Mouse (Mus musculus): ENCODE measurements around the gene Myh11. TPM values are rescaled to one million over a fixed set of nuclear protein-coding genes. Genes with fewer than 3 reads are reported as not detected.

Myh11 gene
- total and polyA plus RNA-seq, 3 experiments, result 16.9 to 34.4 (median 31.7) TPM

GRCm38 (mm10) chr16:14198798-14199197, 92.4 kb downstream of the Myh11 start:
- no peak for DNase-seq
- Histone ChIP-seq H3K9ac (ENCODE audit: low read depth, low read length) (no peak overlapping the region), H3K4me1 (ENCODE audit: control insufficient read depth, insufficient read depth, low read length) (peaks cover under 1% of the 10 kb centered on the region), H3K4me3 (no peak overlapping the region), H3K79me2 (replicated peaks; ENCODE audit: control insufficient read depth, insufficient read depth, low read length) (no peaks in the 10 kb centered on the region), H3K27me3 (ENCODE audit: control insufficient read depth, insufficient read depth, low read length) (no peaks in the 10 kb centered on the region), H3K36me3 (ENCODE audit: control insufficient read depth, insufficient read depth, low read length) (no peaks in the 10 kb centered on the region), H3K27ac (no peak overlapping the region)
- intact Hi-C loops (cut with DNase I), result loop anchor here (5.0 kb wide), 2 partner anchors 51 to 294 kb away; no protein-coding TSS in a partner anchor
- TF ChIP-seq CTCF (IDR thresholded peaks at IDR 0.05), result peak; percentile 27; the same call in 1 of the 2 replicates
- no peak for TF ChIP-seq EP300 (IDR thresholded peaks at IDR 0.05; ENCODE audit: insufficient read depth, low read depth, low read length)
- WGBS, result 76% methylated on average over 4 of the region's 4 CpGs

DNA sequence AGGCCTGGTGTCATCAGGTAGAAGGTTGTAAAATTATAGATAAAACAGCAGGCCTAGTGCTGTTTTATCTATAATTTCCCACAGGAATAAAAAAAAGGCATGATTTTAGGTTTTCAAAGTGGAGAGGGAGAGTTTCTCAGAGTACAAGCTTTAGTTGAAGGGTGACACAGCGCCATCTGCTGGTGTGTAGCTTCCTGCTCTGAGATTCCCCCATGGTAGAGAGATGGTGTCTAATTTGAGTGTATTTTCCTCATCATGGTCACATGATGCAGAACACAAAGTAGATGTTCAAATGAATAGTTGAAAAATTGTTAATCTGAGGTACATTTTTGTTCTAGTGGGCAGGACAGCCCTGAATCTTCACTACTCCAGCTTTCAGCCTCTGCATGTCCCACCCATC, 95.7 kb downstream of the Myh11 start:
- no peak overlapping the region for H3K4me3 ChIP-seq
- H3K27me3 ChIP-seq (ENCODE audit: control insufficient read depth, insufficient read depth, low read length), result no peaks in the 10 kb centered on the region
- H3K27ac ChIP-seq, result peak overlapping the region; percentile 75
- H3K9ac ChIP-seq (ENCODE audit: low read depth, low read length), result no peak overlapping the region
- intact Hi-C loops (cut with DNase I), result loop anchor here (2.0 to 5.0 kb wide), 4 partner anchors 17 to 297 kb away; no protein-coding TSS in a partner anchor
- TF ChIP-seq POLR2A (IDR thresholded peaks at IDR 0.05; ENCODE audit: insufficient read depth, low read depth, low read length) (no peak), CTCF (IDR thresholded peaks at IDR 0.05) (peak; percentile 94)
- H3K4me1 ChIP-seq (ENCODE audit: control insufficient read depth, insufficient read depth, low read length), result peaks cover 1% of the 10 kb centered on the region
- WGBS, result 29% methylated on average over 1 of the region's 1 CpGs
- no peaks in the 10 kb centered on the region for H3K79me2 ChIP-seq (replicated peaks; ENCODE audit: control insufficient read depth, insufficient read depth, low read length)
- DNase-seq, result peak; percentile 54 to 66
- H3K36me3 ChIP-seq (ENCODE audit: control insufficient read depth, insufficient read depth, low read length), result no peaks in the 10 kb centered on the region

DNA sequence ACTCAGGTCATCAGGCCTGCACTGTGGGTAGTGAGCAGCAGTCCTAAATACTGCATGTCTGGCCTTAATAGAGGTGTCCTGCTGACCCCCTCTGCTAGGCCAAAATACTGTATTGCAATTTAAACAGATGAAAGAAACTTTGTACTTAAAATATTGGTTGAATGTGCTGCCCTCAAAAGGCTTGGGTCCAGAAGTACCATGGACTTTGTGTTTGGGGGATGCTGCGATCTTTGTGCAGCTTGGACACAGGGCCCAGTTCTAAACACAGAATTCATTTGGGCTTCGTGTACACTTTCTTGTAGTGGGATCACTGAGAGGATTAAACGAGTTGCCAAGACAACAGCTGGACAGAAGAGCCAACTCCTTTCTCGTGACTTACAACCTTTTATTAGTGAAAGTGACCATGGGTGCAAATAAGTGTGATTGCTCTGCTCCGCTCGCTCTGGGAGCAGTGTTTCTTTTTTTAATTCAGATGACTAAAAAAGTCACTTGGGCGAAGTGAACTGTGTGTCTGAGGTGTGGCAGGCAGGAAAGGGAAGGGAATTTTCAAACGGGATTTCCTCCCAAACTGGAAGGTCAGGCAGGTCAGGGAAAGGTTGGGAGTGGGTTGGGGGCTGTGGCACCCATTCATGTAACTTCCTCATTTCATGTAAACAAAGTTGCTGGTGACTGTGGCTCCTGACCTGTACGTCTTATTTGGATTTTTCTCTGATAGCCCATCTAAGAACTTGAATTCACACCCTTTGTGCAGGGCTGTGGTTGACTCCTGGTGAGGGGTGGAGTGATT, 96.8 kb downstream of the Myh11 start:
- no peaks in the 10 kb centered on the region for H3K27me3 ChIP-seq (ENCODE audit: control insufficient read depth, insufficient read depth, low read length)
- no peaks in the 10 kb centered on the region for H3K36me3 ChIP-seq (ENCODE audit: control insufficient read depth, insufficient read depth, low read length)
- H3K4me3 ChIP-seq, result no peak overlapping the region
- peaks cover 1% of the 10 kb centered on the region for H3K4me1 ChIP-seq (ENCODE audit: control insufficient read depth, insufficient read depth, low read length)
- H3K27ac ChIP-seq, result peak overlapping the region; percentile 75
- intact Hi-C loops (cut with DNase I), result loop anchor here (2.0 kb wide), 2 partner anchors 16 to 36 kb away; no protein-coding TSS in a partner anchor
- H3K79me2 ChIP-seq (replicated peaks; ENCODE audit: control insufficient read depth, insufficient read depth, low read length), result no peaks in the 10 kb centered on the region
- H3K9ac ChIP-seq (ENCODE audit: low read depth, low read length), result no peak overlapping the region
- DNase-seq, result peak in 1 of 2 experiments; percentile 28
- WGBS, result 44% methylated on average over 9 of the region's 9 CpGs
- TF ChIP-seq CTCF (IDR thresholded peaks at IDR 0.05), result no peak
- TF ChIP-seq EP300 (IDR thresholded peaks at IDR 0.05; ENCODE audit: insufficient read depth, low read depth, low read length), result 0 out of 2 replicates have a peak, but pooled peaks have one; percentile 26

- WGBS, result 94% methylated on average over 5 of the region's 5 CpGs
- intact Hi-C loops (cut with DNase I), result no loop called here
- H3K79me2 ChIP-seq (replicated peaks; ENCODE audit: control insufficient read depth, insufficient read depth, low read length), result no peaks in the 10 kb centered on the region
- TF ChIP-seq POLR2A (IDR thresholded peaks at IDR 0.05; ENCODE audit: insufficient read depth, low read depth, low read length) (no peak), CTCF (IDR thresholded peaks at IDR 0.05) (no peak), EP300 (IDR thresholded peaks at IDR 0.05; ENCODE audit: insufficient read depth, low read depth, low read length) (no peak)
- H3K4me1 ChIP-seq (ENCODE audit: control insufficient read depth, insufficient read depth, low read length), result no peaks in the 10 kb centered on the region
- no peak overlapping the region for H3K9ac ChIP-seq (ENCODE audit: low read depth, low read length)
- no peak overlapping the region for H3K27ac ChIP-seq
- peaks cover 4% of the 10 kb centered on the region for H3K36me3 ChIP-seq (ENCODE audit: control insufficient read depth, insufficient read depth, low read length)
- no peak overlapping the region for H3K4me3 ChIP-seq
- H3K27me3 ChIP-seq (ENCODE audit: control insufficient read depth, insufficient read depth, low read length), result no peaks in the 10 kb centered on the region
- no peak for DNase-seq
These were observed 105.7 kb downstream of the Myh11 start for GRCm38 (mm10) chr16:14185516-14185915.

- no peak for TF ChIP-seq EP300 (IDR thresholded peaks at IDR 0.05; ENCODE audit: insufficient read depth, low read depth, low read length)
- TF ChIP-seq CTCF (IDR thresholded peaks at IDR 0.05), result no peak
- TF ChIP-seq POLR2A (IDR thresholded peaks at IDR 0.05; ENCODE audit: insufficient read depth, low read depth, low read length), result no peak
- Histone ChIP-seq H3K36me3 (ENCODE audit: control insufficient read depth, insufficient read depth, low read length) (peaks cover 5% of the 10 kb centered on the region), H3K9ac (ENCODE audit: low read depth, low read length) (no peak overlapping the region), H3K4me1 (ENCODE audit: control insufficient read depth, insufficient read depth, low read length) (peaks cover 2% of the 10 kb centered on the region; the same call in 1 of the 2 replicates), H3K79me2 (replicated peaks; ENCODE audit: control insufficient read depth, insufficient read depth, low read length) (0 out of 2 replicates have a peak, but pooled peaks cover 1% of the 10 kb centered on the region), H3K4me3 (no peak overlapping the region), H3K27me3 (ENCODE audit: control insufficient read depth, insufficient read depth, low read length) (no peaks in the 10 kb centered on the region), H3K27ac (no peak overlapping the region)
- intact Hi-C loops (cut with DNase I), result no loop called here
- no peak for DNase-seq
- WGBS, result 79% methylated on average over 1 of the region's 1 CpGs
These were observed 107.3 kb downstream of the Myh11 start for GRCm38 (mm10) chr16:14183856-14184255.

DNA sequence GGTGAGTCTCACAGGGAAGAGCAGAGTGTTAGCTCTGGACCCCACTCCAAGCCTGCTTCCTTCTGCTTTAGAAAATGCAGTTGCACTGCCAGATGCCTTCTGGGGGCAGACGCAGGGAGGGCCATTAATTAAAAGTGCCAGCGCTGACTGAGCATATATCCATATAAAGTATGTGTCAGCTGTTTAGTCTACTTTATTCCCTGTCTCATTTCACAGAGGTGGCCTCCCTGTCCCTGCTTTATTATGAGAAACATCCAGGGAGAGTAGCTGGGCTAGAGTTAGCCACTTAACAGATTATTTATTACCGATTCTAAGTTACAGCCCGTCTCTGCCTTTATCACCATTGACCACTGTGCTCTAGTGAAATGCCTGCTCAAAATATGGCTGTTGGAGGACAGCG, 108.8 kb downstream of the Myh11 start:
- DNase-seq, result no peak
- Histone ChIP-seq H3K4me3 (no peak overlapping the region), H3K27ac (no peak overlapping the region), H3K27me3 (ENCODE audit: control insufficient read depth, insufficient read depth, low read length) (no peaks in the 10 kb centered on the region), H3K79me2 (replicated peaks; ENCODE audit: control insufficient read depth, insufficient read depth, low read length) (0 out of 2 replicates have a peak, but pooled peaks cover 1% of the 10 kb centered on the region), H3K4me1 (ENCODE audit: control insufficient read depth, insufficient read depth, low read length) (peaks cover 9% of the 10 kb centered on the region), H3K36me3 (ENCODE audit: control insufficient read depth, insufficient read depth, low read length) (peaks cover 16% of the 10 kb centered on the region), H3K9ac (ENCODE audit: low read depth, low read length) (no peak overlapping the region)
- TF ChIP-seq EP300 (IDR thresholded peaks at IDR 0.05; ENCODE audit: insufficient read depth, low read depth, low read length), result no peak
- no peak for TF ChIP-seq POLR2A (IDR thresholded peaks at IDR 0.05; ENCODE audit: insufficient read depth, low read depth, low read length)
- TF ChIP-seq CTCF (IDR thresholded peaks at IDR 0.05), result no peak
- intact Hi-C loops (cut with DNase I), result no loop called here
- WGBS, result 94% methylated on average over 5 of the region's 5 CpGs
